13 mouse cellular contexts compared by ENCODE assay signal in genomic region chr15:60141554-60142070, GRCm38 (mm10).
DNase-seq lines count a peak whose midpoint lies in the region; ATAC-seq and TF ChIP-seq lines count a peak whose summit lies in the region.
"Had no signal": no experiment of that assay in that cellular context is flagged by ENCODE, and none has a peak within 500 bp of the region (broad histone marks: within the 10 kb centered on the region; RNA-seq: fewer than 3 reads in every experiment).

No protein-coding gene starts in this region.

- 91% methylated on average over 6 of the region's 6 CpGs for WGBS in forebrain, embryonic 10.5 days
- 62% methylated on average over 6 of the region's 6 CpGs for WGBS in lung, adult 2 months

- TF ChIP-seq CTCF in left cerebral cortex, adult 2 months (IDR thresholded peaks at IDR 0.05) = no peak
- TF ChIP-seq CTCF in lung, adult 2 months (IDR thresholded peaks at IDR 0.05; ENCODE audit: insufficient read depth, low read length) = no peak

- H3K27me3 ChIP-seq in forebrain, embryonic 10.5 days (ENCODE audit: poor library complexity, severe bottlenecking) = no peaks in the 10 kb centered on the region

- no peaks in the 10 kb centered on the region for H3K9me3 ChIP-seq in forebrain, embryonic 10.5 days

- no peak overlapping the region for H3K4me3 ChIP-seq in left cerebral cortex, adult 2 months
- H3K4me3 ChIP-seq in forebrain, embryonic 10.5 days = no peak overlapping the region
- no peak overlapping the region for H3K4me3 ChIP-seq in lung, adult 2 months (replicated peaks; ENCODE audit: extremely low read depth, low read depth, low read length)

- TF ChIP-seq POLR2A in lung, adult 2 months (IDR thresholded peaks at IDR 0.05; ENCODE audit: borderline replicate concordance, extremely low read depth, low read depth, low read length) = no peak

- no peak overlapping the region for H3K27ac ChIP-seq in left cerebral cortex, adult 2 months
- H3K27ac ChIP-seq in forebrain, embryonic 10.5 days = no peak overlapping the region
- H3K27ac ChIP-seq: macrophage had no signal

- no peaks in the 10 kb centered on the region for H3K4me1 ChIP-seq in forebrain, embryonic 10.5 days
- no peaks in the 10 kb centered on the region for H3K4me1 ChIP-seq in lung, adult 2 months (ENCODE audit: control insufficient read depth, insufficient read depth, low read length)

- intact Hi-C loops in left cerebral cortex, adult 2 months (cut with DNase I) = loop anchor here (5.0 kb wide), 1 partner anchor 166 kb away; no protein-coding TSS in a partner anchor
- intact Hi-C loops in left cerebral cortex, postnatal 4 days (cut with DNase I) = no loop called here
- intact Hi-C loops in heart, postnatal 10 days (cut with DNase I) = no loop called here

- DNase-seq in left cerebral cortex, adult 2 months (ENCODE audit: extremely low spot score in 1 of 2, low spot score in 2 of 2) = peak; percentile 8 to 36
- DNase-seq in left cerebral cortex, postnatal 4 days = no peak
- peak; percentile 87 to 91 for DNase-seq in CD8-positive naive resting alpha-beta T cell, adult 2 months (ENCODE audit: low read depth in 2 of 2, low spot score in 2 of 2)
- peak; percentile 31 for DNase-seq in telencephalon, adult 2 months (ENCODE audit: low read depth, low spot score)
- no peak for DNase-seq in forebrain, embryonic 10.5 days (ENCODE audit: extremely low spot score, low spot score)
- no peak for DNase-seq in heart, postnatal 10 days
- DNase-seq in lung, adult 2 months = no peak
- DNase-seq: adrenal gland, adult 8-10 months; cerebellum, adult 9-11 months; kidney, postnatal 25 days had no signal

- ATAC-seq in hematopoietic stem cell, adult 5-6 weeks (replicated peaks in 1 of 2; ENCODE audit: insufficient read depth in 1 of 2, low FRiP score in 2 of 2, low TSS enrichment in 1 of 2, low read depth in 1 of 2, poor library complexity in 2 of 2, severe bottlenecking in 2 of 2) = peak; percentile 95 to 98
- ATAC-seq: hindbrain, embryonic 16.5 days had no signal

- no peaks in the 10 kb centered on the region for H3K36me3 ChIP-seq in forebrain, embryonic 10.5 days (replicated peaks)

Comparison
In these comparisons a context has a peak if more than half of its experiments do, and no peak if none do; other contexts are left out.
1. DNase-seq: peak in left cerebral cortex, adult 2 months (2 of 2), CD8-positive naive resting alpha-beta T cell, adult 2 months (2 of 2) and telencephalon, adult 2 months (single experiment); none in left cerebral cortex, postnatal 4 days (single experiment), forebrain, embryonic 10.5 days (single experiment), heart, postnatal 10 days (0 of 2) and lung, adult 2 months (single experiment).